Mouse (Mus musculus): Measurements from ENCODE around the gene Xpnpep1. TPM values are rescaled to one million over a fixed set of nuclear protein-coding genes. Genes with fewer than 3 reads are reported as not detected.
A peak's percentile ranks its signal among the peaks of the same experiment; 100 is the strongest.

The Xpnpep1 gene
- total and polyA plus RNA-seq, 2 experiments from 2014 or later: 103 to 141 TPM

DNA sequence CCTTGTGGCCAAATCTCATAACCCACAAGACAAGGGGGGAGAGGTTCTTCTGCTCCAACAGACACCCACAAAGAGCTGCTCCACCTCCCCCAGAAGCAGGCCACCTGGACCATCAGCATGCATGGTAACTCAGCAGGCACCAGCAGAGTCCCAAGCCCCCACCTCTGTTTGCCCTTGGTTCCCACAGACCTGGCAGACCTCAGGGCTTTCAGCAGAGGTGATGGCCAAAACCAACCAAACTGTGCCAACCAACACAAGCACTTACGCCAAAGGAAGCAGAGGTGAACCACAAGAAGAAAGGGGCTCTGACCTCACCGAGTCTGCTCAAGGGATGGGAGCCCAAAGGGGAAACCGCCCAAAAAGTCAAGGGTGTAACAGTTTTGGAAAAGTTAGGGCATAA, 26.3 kb downstream of the Xpnpep1 start:
- no peak overlapping the region for H3K4me3 ChIP-seq (ENCODE audit: low read depth, low read length)
- H3K9me3 ChIP-seq (ENCODE audit: low read length): no peaks in the 10 kb centered on the region
- H3K4me1 ChIP-seq (ENCODE audit: insufficient read depth): no peaks in the 10 kb centered on the region
- H3K27me3 ChIP-seq (ENCODE audit: insufficient read depth, low read length): no peaks in the 10 kb centered on the region
- WGBS: 96% methylated on average over 3 of the region's 3 CpGs
- H3K27ac ChIP-seq (ENCODE audit: low read depth, low read length): no peak overlapping the region
- ATAC-seq: no peak
- TF ChIP-seq CTCF (IDR thresholded peaks at IDR 0.05; ENCODE audit: low read depth): no peak
- no peak overlapping the region for H3K9ac ChIP-seq
- no peak overlapping the region for H3K4me2 ChIP-seq (ENCODE audit: low read depth)
- no peak for DNase-seq
- peaks cover 22% of the 10 kb centered on the region for H3K36me3 ChIP-seq (ENCODE audit: insufficient read depth)

DNA sequence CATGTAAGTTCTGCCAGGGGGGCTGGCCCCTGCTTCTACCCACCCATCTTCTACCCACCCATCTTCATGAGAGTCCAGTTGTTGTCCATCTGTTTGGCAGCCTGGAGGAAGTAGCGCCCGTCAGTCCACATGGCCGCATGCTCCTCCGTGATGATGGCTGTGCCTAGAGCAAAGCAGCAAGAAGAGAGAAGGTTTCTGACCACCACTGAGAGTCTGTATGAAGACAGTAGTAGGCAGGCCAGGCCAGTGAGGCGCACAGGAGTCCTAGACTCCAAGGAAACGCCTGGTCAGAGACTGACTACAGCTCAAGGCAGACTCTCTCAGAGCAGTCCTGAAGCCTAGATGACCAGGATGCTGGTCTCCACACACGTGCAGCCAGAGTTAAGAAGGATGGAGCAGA, 26.7 kb downstream of the Xpnpep1 start:
- H3K27me3 ChIP-seq (ENCODE audit: insufficient read depth, low read length): no peaks in the 10 kb centered on the region
- peaks cover 22% of the 10 kb centered on the region for H3K36me3 ChIP-seq (ENCODE audit: insufficient read depth)
- H3K9me3 ChIP-seq (ENCODE audit: low read length): no peaks in the 10 kb centered on the region
- DNase-seq (no peak), ATAC-seq (no peak)
- H3K9ac ChIP-seq: no peak overlapping the region
- no peak for TF ChIP-seq CTCF (IDR thresholded peaks at IDR 0.05; ENCODE audit: low read depth)
- no peak overlapping the region for H3K4me3 ChIP-seq (ENCODE audit: low read depth, low read length)
- H3K4me2 ChIP-seq (ENCODE audit: low read depth): no peak overlapping the region
- no peaks in the 10 kb centered on the region for H3K4me1 ChIP-seq (ENCODE audit: insufficient read depth)
- no peak overlapping the region for H3K27ac ChIP-seq (ENCODE audit: low read depth, low read length)
- WGBS: 96% methylated on average over 7 of the region's 7 CpGs

DNA sequence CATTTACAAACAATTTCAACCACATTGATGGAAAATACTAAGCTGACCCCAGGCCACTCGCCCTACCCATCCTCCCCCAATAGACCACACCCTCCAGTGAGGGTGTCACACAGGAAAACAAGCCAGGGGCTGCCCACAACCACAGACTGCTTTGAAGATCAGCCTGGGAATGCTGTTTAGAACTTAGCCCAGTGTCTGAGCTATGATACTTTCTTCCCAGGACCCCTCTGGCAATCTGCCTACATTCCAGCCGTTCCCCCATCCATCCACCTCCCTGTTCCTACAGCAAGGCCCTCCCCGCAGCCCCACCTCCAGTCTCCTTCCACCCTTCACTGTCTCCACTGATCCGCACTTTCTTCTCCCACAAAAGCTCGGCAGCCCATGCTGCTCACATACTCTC, 29.1 kb downstream of the Xpnpep1 start:
- ATAC-seq: no peak
- no peak for DNase-seq
- WGBS: 61% methylated on average over 5 of the region's 5 CpGs

DNA sequence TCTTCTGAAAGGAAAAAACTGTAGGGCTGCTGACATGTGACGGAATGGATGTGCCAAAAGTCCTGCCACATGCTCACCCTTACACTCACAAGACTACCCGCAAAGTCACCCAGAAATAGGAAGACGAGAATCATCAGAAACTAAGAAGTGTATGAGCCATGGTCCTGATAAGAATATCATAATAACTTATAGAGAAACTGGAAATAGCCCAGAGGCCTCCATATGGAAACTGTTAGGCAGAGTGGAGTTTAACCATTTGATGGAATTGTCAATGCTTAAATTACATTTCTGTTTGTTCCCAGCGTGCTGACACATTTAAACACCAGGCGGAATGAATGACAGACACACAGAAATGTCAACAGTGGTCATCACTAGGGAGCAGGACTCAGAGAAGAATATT, 31.1 kb downstream of the Xpnpep1 start:
- WGBS: 76% methylated on average over 5 of the region's 5 CpGs

More for the DNA sequence above, 29.1 kb downstream of the Xpnpep1 start:
- Histone ChIP-seq H3K27ac (ENCODE audit: low read depth, low read length) (no peak overlapping the region), H3K27me3 (ENCODE audit: insufficient read depth, low read length) (no peaks in the 10 kb centered on the region), H3K4me1 (ENCODE audit: insufficient read depth) (no peaks in the 10 kb centered on the region), H3K9me3 (ENCODE audit: low read length) (no peaks in the 10 kb centered on the region), H3K4me3 (ENCODE audit: low read depth, low read length) (no peak overlapping the region), H3K9ac (no peak overlapping the region), H3K36me3 (ENCODE audit: insufficient read depth) (peaks cover 36% of the 10 kb centered on the region), H3K4me2 (ENCODE audit: low read depth) (no peak overlapping the region)
- no peak for TF ChIP-seq CTCF (IDR thresholded peaks at IDR 0.05; ENCODE audit: low read depth)

DNA sequence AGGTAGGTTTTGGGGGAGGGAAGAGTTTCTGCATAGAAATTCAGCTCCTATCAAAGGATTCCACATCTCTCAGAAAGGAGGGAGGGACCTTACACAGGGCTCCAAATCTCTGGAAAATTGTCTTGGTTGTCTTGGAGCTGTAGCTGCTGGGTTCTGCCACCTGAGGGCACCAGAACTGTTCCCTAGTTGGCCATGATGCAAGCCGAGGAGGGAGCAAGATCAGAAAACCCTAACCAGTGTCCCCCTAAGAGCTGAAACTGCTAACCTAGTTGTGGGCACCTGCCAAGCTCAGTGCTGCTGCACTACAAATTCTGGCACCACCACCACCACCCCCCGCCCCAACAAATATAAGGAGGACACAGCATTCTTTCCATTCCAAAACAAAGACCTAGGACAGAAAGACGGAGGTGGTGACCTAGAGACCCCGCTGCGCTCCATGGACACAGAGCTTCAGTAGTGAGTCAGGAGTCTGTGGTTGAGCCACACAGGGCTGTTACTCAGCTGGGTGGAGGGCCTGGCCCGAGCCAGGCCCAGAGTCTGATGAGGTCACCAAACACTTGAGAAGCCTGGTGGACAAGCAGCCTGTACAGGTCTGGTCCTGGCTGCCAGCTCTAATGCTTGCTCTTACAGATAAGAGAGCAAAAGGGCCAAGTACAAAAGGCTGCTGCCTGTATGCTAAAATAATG, 31.9 kb downstream of the Xpnpep1 start:
- peaks cover 62% of the 10 kb centered on the region for H3K36me3 ChIP-seq (ENCODE audit: insufficient read depth)
- ATAC-seq: peak; percentile 81
- TF ChIP-seq CTCF (IDR thresholded peaks at IDR 0.05; ENCODE audit: low read depth): peak; percentile 83

More for the DNA sequence above, 31.1 kb downstream of the Xpnpep1 start:
- Histone ChIP-seq H3K36me3 (ENCODE audit: insufficient read depth) (peaks cover 55% of the 10 kb centered on the region), H3K9ac (no peak overlapping the region), H3K4me3 (ENCODE audit: low read depth, low read length) (no peak overlapping the region), H3K4me2 (ENCODE audit: low read depth) (no peak overlapping the region), H3K27me3 (ENCODE audit: insufficient read depth, low read length) (no peaks in the 10 kb centered on the region), H3K27ac (ENCODE audit: low read depth, low read length) (no peak overlapping the region), H3K9me3 (ENCODE audit: low read length) (no peaks in the 10 kb centered on the region), H3K4me1 (ENCODE audit: insufficient read depth) (no peaks in the 10 kb centered on the region)
- DNase-seq (no peak), ATAC-seq (no peak)
- no peak for TF ChIP-seq CTCF (IDR thresholded peaks at IDR 0.05; ENCODE audit: low read depth)

DNA sequence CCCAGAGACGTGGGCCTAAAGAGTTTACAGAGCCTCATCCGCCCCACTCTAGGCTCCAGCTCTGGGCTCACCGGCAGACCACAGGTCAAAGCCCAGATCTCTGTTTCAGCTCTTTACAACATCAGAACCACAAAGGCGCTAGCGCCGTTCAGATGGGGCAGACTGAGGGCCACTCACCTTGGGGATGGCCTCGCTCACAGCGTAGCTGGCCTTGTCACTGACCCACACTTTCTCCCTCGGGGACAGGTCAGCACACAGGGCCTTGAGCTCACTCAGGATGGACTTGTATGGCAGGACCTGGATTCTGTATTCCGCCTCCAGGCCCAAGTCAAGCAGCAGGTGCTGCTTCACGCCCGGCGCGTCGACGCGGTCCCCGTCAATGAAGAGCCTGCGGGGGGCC, 34.0 kb downstream of the Xpnpep1 start:
- Histone ChIP-seq H3K9ac (no peak overlapping the region), H3K4me1 (ENCODE audit: insufficient read depth) (no peaks in the 10 kb centered on the region), H3K9me3 (ENCODE audit: low read length) (no peaks in the 10 kb centered on the region), H3K4me3 (ENCODE audit: low read depth, low read length) (no peak overlapping the region), H3K36me3 (ENCODE audit: insufficient read depth) (peaks cover 73% of the 10 kb centered on the region), H3K4me2 (ENCODE audit: low read depth) (no peak overlapping the region), H3K27ac (ENCODE audit: low read depth, low read length) (no peak overlapping the region), H3K27me3 (ENCODE audit: insufficient read depth, low read length) (no peaks in the 10 kb centered on the region)
- TF ChIP-seq CTCF (IDR thresholded peaks at IDR 0.05; ENCODE audit: low read depth): no peak
- no peak for ATAC-seq
- DNase-seq: no peak
- WGBS: 96% methylated on average over 19 of the region's 19 CpGs

More for the DNA sequence above, 31.9 kb downstream of the Xpnpep1 start:
- Histone ChIP-seq H3K4me1 (ENCODE audit: insufficient read depth) (no peaks in the 10 kb centered on the region), H3K4me2 (ENCODE audit: low read depth) (no peak overlapping the region), H3K9ac (no peak overlapping the region), H3K9me3 (ENCODE audit: low read length) (no peaks in the 10 kb centered on the region), H3K4me3 (ENCODE audit: low read depth, low read length) (no peak overlapping the region), H3K27me3 (ENCODE audit: insufficient read depth, low read length) (no peaks in the 10 kb centered on the region), H3K27ac (ENCODE audit: low read depth, low read length) (no peak overlapping the region)
- 66% methylated on average over 6 of the region's 6 CpGs for WGBS
- peak; percentile 78 for DNase-seq

DNA sequence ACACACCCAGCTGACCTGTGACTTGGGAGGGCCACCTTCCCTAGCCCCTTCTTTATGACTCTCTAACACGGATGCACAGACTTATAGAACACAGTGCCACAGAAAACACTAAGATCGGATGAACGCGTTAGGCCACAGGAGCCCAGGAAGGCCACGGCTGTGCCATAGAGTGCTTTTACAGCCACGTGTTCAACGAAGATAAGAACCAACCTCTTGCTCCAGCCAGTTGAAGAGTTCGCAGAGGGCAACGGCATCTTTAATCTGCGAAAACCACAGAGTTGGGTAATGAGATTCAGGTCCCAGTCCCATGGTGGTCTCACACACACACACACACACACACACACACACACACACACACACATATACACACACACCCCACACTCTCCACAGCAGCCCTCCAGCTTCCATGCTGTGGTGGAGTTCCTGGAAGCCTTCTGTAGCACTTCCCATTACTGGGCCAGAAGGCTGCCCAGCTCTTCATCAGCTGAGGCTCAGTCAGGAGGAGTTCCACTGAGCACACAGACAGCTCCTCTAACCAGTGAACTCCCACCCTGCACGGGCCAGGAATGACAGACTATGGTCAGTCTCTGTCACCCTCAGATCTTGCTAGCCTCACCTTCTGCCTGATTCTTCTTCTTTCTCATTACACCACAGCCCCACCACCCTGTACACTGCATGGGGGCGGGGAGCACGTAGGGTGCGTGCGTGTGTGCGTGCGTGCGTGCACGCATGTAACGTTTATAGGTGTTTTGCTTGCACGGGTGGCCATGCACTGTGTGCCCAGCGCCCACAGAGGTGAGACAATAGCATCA, 36.3 kb downstream of the Xpnpep1 start:
- no peaks in the 10 kb centered on the region for H3K4me1 ChIP-seq (ENCODE audit: insufficient read depth)
- no peaks in the 10 kb centered on the region for H3K9me3 ChIP-seq (ENCODE audit: low read length)
- no peak overlapping the region for H3K4me2 ChIP-seq (ENCODE audit: low read depth)
- H3K27me3 ChIP-seq (ENCODE audit: insufficient read depth, low read length): no peaks in the 10 kb centered on the region
- no peak overlapping the region for H3K4me3 ChIP-seq (ENCODE audit: low read depth, low read length)
- ATAC-seq (no peak), DNase-seq (no peak)
- no peak overlapping the region for H3K27ac ChIP-seq (ENCODE audit: low read depth, low read length)
- 96% methylated on average over 22 of the region's 22 CpGs for WGBS
- H3K36me3 ChIP-seq (ENCODE audit: insufficient read depth): peaks cover 84% of the 10 kb centered on the region
- no peak overlapping the region for H3K9ac ChIP-seq
- no peak for TF ChIP-seq CTCF (IDR thresholded peaks at IDR 0.05; ENCODE audit: low read depth)

All from forebrain, postnatal 0 days (tissue).